Mouse (Mus musculus): Measurements from ENCODE around the gene Rbmx. TPM values are rescaled to one million over a fixed set of nuclear protein-coding genes. Genes with fewer than 3 reads are reported as not detected.

Rbmx gene
- polyA plus RNA-seq, 1 experiment: 23.3 TPM

GRCm38 (mm10) chrX:57338371-57339211, 54.2 kb downstream of the Rbmx start, which contains the start of gene Arhgef6:
Gene Arhgef6, minus strand, starts transcription at chrX:57338729.
- WGBS: 12% methylated on average over 18 of the region's 18 CpGs
- peak within 1 kb of the TSS; percentile 80 for H3K27ac ChIP-seq (ENCODE audit: control insufficient read depth, insufficient read depth, low read depth, low read length, poor library complexity)
- H3K4me3 ChIP-seq (replicated peaks; ENCODE audit: control insufficient read depth, low read depth, low read length): peak within 1 kb of the TSS; percentile 65

DNA sequence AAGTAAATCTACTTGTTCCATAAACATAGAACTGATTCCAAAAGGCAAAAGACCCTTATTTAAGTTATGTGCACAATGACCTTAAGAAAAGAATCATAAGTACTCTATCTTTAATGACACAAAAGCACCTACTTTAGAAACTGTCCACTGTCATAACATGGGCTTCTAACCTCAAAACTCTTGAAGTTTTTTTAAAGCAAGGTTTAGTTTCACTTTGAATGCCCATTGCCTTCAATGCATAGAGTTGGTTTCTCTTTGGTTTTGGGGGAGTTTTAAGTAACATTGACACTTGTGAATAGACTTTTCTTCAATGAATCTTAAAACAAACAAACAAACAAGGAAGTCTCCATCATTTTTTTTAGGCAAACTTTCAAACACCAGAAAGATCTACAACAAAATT, 55.3 kb downstream of the Rbmx start:
- TF ChIP-seq CTCF (IDR thresholded peaks at IDR 0.05; ENCODE audit: control insufficient read depth, insufficient read depth, low read length): no peak
- no peak for TF ChIP-seq POLR2A (IDR thresholded peaks at IDR 0.05; ENCODE audit: borderline replicate concordance, control insufficient read depth, low read depth, low read length)
- peak overlapping the region; percentile 34 for H3K4me3 ChIP-seq (replicated peaks; ENCODE audit: control insufficient read depth, low read depth, low read length)
- H3K27ac ChIP-seq (ENCODE audit: control insufficient read depth, insufficient read depth, low read depth, low read length, poor library complexity): no peak overlapping the region
- no peaks in the 10 kb centered on the region for H3K4me1 ChIP-seq (ENCODE audit: control insufficient read depth, insufficient read depth, low read length)

More at GRCm38 (mm10) chrX:57338371-57339211, 54.2 kb downstream of the Rbmx start, which contains the start of gene Arhgef6:
- no peak for TF ChIP-seq CTCF (IDR thresholded peaks at IDR 0.05; ENCODE audit: control insufficient read depth, insufficient read depth, low read length)
- TF ChIP-seq POLR2A (IDR thresholded peaks at IDR 0.05; ENCODE audit: borderline replicate concordance, control insufficient read depth, low read depth, low read length): no peak
- H3K4me1 ChIP-seq (ENCODE audit: control insufficient read depth, insufficient read depth, low read length): no peaks in the 10 kb centered on the region

DNA sequence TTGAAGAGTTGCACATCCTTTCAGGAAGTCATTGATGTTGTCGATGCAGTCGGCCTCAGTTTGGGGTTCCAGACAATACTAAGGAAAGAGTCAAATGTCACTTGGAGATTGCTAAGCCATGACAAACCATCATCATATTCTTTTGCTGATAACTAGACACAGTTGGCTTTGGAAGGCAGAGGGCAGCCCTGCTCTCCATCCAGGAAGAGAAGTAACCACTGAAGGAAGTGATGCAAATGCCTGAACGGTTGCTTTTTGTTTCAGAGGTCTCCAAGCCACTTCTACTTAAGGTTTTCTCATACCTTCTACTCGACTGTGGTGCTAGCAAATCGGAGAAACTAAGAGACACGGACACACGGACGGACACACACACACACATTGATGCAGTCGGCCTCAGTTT, 55.9 kb downstream of the Rbmx start:
- peak overlapping the region; percentile 87 for H3K27ac ChIP-seq (ENCODE audit: control insufficient read depth, insufficient read depth, low read depth, low read length, poor library complexity)
- peak overlapping the region; percentile 87 for H3K4me3 ChIP-seq (replicated peaks; ENCODE audit: control insufficient read depth, low read depth, low read length)
- TF ChIP-seq CTCF (IDR thresholded peaks at IDR 0.05; ENCODE audit: control insufficient read depth, insufficient read depth, low read length): no peak
- TF ChIP-seq POLR2A (IDR thresholded peaks at IDR 0.05; ENCODE audit: borderline replicate concordance, control insufficient read depth, low read depth, low read length): no peak
- 29% methylated on average over 9 of the region's 9 CpGs for WGBS
- no peaks in the 10 kb centered on the region for H3K4me1 ChIP-seq (ENCODE audit: control insufficient read depth, insufficient read depth, low read length)

DNA sequence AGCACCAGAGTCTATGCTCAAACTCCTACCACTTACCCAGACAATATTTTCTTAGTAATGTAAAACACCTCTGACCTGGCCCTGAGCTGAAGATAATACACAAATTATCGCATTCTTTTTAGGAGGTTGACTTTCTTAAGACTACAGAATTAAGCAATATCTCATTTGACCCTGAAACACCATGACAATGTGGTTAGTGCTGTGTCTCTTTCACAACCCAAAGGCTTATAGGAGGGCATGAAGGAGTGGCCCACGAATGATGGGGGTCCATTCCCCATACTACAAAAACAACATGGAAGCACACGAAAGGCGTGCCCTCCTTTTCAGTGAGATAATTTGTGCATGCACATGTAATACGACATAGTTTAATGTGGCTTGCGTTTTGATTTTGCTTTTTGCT, 57.5 kb downstream of the Rbmx start:
- H3K27ac ChIP-seq (ENCODE audit: control insufficient read depth, insufficient read depth, low read depth, low read length, poor library complexity): no peak overlapping the region
- no peaks in the 10 kb centered on the region for H3K4me1 ChIP-seq (ENCODE audit: control insufficient read depth, insufficient read depth, low read length)
- TF ChIP-seq POLR2A (IDR thresholded peaks at IDR 0.05; ENCODE audit: borderline replicate concordance, control insufficient read depth, low read depth, low read length) (no peak), CTCF (IDR thresholded peaks at IDR 0.05; ENCODE audit: control insufficient read depth, insufficient read depth, low read length) (no peak)
- 57% methylated on average over 6 of the region's 6 CpGs for WGBS
- H3K4me3 ChIP-seq (replicated peaks; ENCODE audit: control insufficient read depth, low read depth, low read length): no peak overlapping the region

Other genes with a start within 250 kb of the Rbmx start
- gene Cd40lg, start 180.9 kb downstream of the Rbmx start, polyA plus RNA-seq (2011; ENCODE audit: insufficient read depth, insufficient read length, low replicate concordance, missing spikeins): not detected in 2 replicates
- gene Arhgef6, start 54.3 kb downstream of the Rbmx start, polyA plus RNA-seq (2011; ENCODE audit: insufficient read depth, insufficient read length, low replicate concordance, missing spikeins): 14.0 and 30.7 TPM in 2 replicates
- not detected in 2 replicates for gene Gm364, start 16.1 kb upstream of the Rbmx start, polyA plus RNA-seq (2011; ENCODE audit: insufficient read depth, insufficient read length, low replicate concordance, missing spikeins)
- gene Gpr101, start 110.7 kb upstream of the Rbmx start, polyA plus RNA-seq (2011; ENCODE audit: insufficient read depth, insufficient read length, low replicate concordance, missing spikeins): not detected in 2 replicates

Measured in bone marrow, adult 2 months (tissue).